Mouse (Mus musculus) megakaryocyte, embryonic 14.5 days (primary cell): ENCODE data around the gene Vps41.

Source experiments
- FLI1 ChIP-seq: IDR thresholded peaks from 2 replicates; pipeline ENCODE4 v1.6.1; 2012; ENCODE audit warnings: low read length, inconsistent platforms, mixed read lengths
- GATA1 ChIP-seq: IDR thresholded peaks from 3 replicates; pipeline ENCODE4 v1.6.1; 2012; ENCODE audit warnings: mixed read lengths, low read length, inconsistent platforms, borderline replicate concordance

DNA sequence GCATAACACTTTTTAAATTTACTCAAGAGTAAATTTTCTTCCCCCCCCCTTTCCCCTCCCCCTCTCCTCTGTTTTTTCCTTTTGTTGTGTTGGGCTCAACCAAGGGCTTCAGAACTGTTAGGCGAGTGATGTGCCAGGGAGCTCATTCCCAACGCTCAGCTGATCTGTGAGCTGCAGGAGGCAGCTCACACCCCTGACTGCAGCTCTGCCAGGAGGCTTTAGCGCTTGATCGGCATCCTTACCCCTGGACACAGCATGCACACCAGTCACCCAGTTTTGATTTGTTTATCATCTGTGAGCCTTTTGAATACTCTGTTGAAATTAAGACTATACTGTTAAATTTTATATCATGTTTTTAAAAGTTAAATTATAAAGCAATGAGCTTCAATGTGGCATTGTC lies 123.3 kb downstream of the Vps41 start:
- TF ChIP-seq GATA1 (no peak), FLI1 (no peak)
